Mouse (Mus musculus) midbrain, embryonic 12.5 days (tissue): ENCODE results near the gene Tmem8. TPM values are rescaled to one million over a fixed set of nuclear protein-coding genes. Genes with fewer than 3 reads are reported as not detected.

Experiments
- ATAC-seq: fragments of 200-750 bp; cut with Nextera tagmentation; 2 replicates; pipeline ENCODE4 v1.8.0; 2017; ENCODE audit warnings: low read depth, moderate TSS enrichment, moderate library complexity; ENCODE audit not compliant: low FRiP score
- H3K27ac ChIP-seq: fragments of 300-500 bp; sonication (generic); replicated peaks from 2 replicates; pipeline ENCODE4 v1.5.1; 2016; ENCODE audit warnings: mild to moderate bottlenecking
- H3K27me3 ChIP-seq: fragments of 300-500 bp; sonication (generic); 2 replicates; pipeline ENCODE4 v1.6.1; 2016; ENCODE audit warnings: mild to moderate bottlenecking
- H3K36me3 ChIP-seq: fragments of 300-500 bp; sonication (generic); 2 replicates; pipeline ENCODE4 v1.6.1; 2016
- H3K4me1 ChIP-seq: fragments of 300-500 bp; sonication (generic); 2 replicates; pipeline ENCODE4 v1.6.1; 2016
- H3K4me2 ChIP-seq: fragments of 300-500 bp; sonication (generic); replicated peaks from 2 replicates; pipeline ENCODE4 v1.6.1; 2016; ENCODE audit warnings: mild to moderate bottlenecking, moderate library complexity
- H3K4me3 ChIP-seq: fragments of 300-500 bp; sonication (generic); 2 replicates; pipeline ENCODE4 v1.5.1; 2016; ENCODE audit warnings: mild to moderate bottlenecking
- H3K9ac ChIP-seq: fragments of 300-500 bp; sonication (generic); replicated peaks from 2 replicates; pipeline ENCODE4 v1.6.1; 2016; ENCODE audit warnings: mild to moderate bottlenecking, moderate library complexity
- H3K9me3 ChIP-seq: fragments of 300-500 bp; sonication (generic); 2 replicates; pipeline ENCODE4 v1.6.1; 2016; ENCODE audit warnings: mild to moderate bottlenecking
- WGBS: fragments of 180-500 bp; shearing (Covaris S2); methylation state at CpG from one replicate; pipeline ENCODE4 v1.1.7; 2016; 5-methylcytosine and 5-hydroxymethylcytosine counted together
- polyA plus RNA-seq: library from polyadenylated mRNA; unstranded; fragments of >200 nt; fragmentation: Nextera tagmentation; extraction: Ambion mirVana; gene quantifications from 2 replicates; pipeline ENCODE4 v1.2.1, GENCODE M21; 2016

Gene Tmem8
- polyA plus RNA-seq: 2.1 and 2.9 TPM in 2 replicates

DNA sequence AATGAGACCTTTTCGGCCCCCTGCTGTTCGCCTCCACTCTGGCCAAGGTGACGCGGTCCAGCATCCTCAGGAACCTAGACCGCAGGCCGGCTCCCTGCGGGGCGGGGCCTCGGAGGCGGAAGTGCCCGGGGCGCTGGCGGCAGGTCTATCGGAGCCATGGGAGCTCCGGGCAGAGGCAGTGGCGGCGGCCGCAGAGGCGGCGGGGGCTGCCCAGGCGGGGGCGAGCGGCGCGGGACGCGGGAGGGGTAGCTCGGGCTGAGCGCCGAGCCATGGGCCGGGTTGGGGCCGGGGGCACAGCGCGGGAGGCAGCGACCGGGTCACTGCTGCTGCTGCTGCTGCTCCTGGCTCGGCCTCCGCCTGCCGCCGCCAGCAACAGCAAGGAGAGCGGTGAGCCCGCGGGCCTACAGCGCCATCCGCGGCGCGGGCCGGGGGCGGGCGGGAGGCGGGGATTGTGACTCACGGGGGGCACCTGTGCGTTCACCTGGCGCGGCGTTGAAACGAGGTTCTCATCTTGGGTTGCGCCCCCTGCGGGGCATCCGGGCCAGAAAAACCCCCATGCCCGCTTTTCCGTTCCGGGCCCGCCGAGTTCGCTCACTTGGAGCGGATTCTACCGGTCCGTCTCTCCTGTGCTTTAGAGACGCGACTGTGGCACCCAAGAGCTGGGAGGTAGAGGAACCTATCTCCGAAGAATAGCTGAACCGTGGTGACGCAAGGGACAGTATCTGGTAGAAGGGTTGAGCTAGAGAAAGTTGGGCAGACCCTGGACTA is at the start of gene Tmem8:
Tmem8 (plus strand) TSS at position 119 of the 768 bp plus-strand sequence.
- Histone ChIP-seq H3K27ac (0 out of 2 replicates have a peak within 1 kb of the TSS, but pooled peaks have one; percentile 15), H3K4me2 (peak within 1 kb of the TSS; percentile 97), H3K27me3 (peaks cover 86% of the 10 kb centered on the region), H3K9ac (peak within 1 kb of the TSS; percentile 85), H3K4me1 (peaks cover 21% of the 10 kb centered on the region), H3K4me3 (peak within 1 kb of the TSS; percentile 88), H3K36me3 (no peaks in the 10 kb centered on the region), H3K9me3 (no peaks in the 10 kb centered on the region)
- ATAC-seq: peak; percentile 74
- under 1% methylated on average over 68 of the region's 75 CpGs for WGBS

DNA sequence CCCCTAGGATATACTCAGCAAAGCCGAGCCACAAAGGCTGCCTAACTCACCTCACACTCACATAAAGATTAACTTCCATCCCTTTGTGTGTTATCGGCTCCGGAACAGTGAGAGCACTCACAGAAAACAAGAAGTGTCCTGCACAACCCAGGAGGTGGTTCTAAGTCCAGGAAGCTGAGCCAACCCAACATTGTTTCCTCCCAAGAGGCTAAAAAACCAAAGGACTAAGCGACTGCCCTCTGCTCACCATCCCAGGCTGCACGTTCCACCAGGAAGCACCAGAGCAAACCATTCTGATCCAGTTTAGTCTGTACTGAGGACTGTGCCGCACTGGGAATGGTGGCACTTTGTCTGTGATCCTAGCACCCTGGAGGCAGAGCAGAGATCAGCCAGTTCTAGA is 48.2 kb upstream of the Tmem8 start:
- no peaks in the 10 kb centered on the region for H3K9me3 ChIP-seq
- peaks cover 3% of the 10 kb centered on the region; the same call in 1 of the 2 replicates for H3K27me3 ChIP-seq
- peaks cover 32% of the 10 kb centered on the region for H3K36me3 ChIP-seq
- H3K4me2 ChIP-seq: peak overlapping the region; percentile 29; the same call in 1 of the 2 replicates
- H3K4me1 ChIP-seq: peaks cover 55% of the 10 kb centered on the region
- 79% methylated on average over 6 of the region's 6 CpGs for WGBS
- 0 out of 2 replicates have a peak overlapping the region, but pooled peaks have one; percentile 11 for H3K9ac ChIP-seq
- H3K27ac ChIP-seq: no peak overlapping the region
- 0 out of 2 replicates have a peak overlapping the region, but pooled peaks have one; percentile 4 for H3K4me3 ChIP-seq
- ATAC-seq: no peak

DNA sequence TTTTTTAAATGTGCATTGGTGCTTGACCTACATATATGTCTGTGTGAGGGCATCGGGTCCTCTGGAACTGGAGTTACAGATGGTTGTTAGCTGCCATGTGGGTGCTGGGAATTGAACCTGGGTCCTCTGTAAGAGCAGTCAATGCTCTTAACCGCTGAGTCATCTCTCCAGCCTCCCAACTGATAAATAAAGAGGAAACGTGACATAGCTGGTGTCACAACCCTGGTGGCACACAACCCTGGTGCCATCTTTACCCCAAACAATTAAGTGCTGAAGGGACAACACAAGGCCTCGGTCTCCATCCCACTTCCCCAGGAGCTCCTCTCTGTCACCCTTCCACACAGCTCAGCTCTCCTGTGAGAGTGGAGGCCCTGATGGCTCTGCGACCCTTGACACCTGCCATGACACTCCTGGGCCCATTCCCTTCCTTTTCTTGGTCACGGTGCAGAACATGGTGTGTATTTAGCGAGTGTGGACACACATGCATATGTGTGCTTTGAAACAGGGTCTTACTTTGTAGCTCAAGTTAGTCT is 46.5 kb upstream of the Tmem8 start:
- peaks cover 16% of the 10 kb centered on the region for H3K27me3 ChIP-seq
- H3K27ac ChIP-seq: no peak overlapping the region
- H3K4me1 ChIP-seq: peaks cover 56% of the 10 kb centered on the region
- WGBS: 92% methylated on average over 7 of the region's 7 CpGs
- H3K4me3 ChIP-seq: peak overlapping the region; percentile 90
- no peaks in the 10 kb centered on the region for H3K9me3 ChIP-seq
- ATAC-seq: no peak
- peaks cover 22% of the 10 kb centered on the region for H3K36me3 ChIP-seq
- H3K9ac ChIP-seq: peak overlapping the region; percentile 97
- peak overlapping the region; percentile 100 for H3K4me2 ChIP-seq

DNA sequence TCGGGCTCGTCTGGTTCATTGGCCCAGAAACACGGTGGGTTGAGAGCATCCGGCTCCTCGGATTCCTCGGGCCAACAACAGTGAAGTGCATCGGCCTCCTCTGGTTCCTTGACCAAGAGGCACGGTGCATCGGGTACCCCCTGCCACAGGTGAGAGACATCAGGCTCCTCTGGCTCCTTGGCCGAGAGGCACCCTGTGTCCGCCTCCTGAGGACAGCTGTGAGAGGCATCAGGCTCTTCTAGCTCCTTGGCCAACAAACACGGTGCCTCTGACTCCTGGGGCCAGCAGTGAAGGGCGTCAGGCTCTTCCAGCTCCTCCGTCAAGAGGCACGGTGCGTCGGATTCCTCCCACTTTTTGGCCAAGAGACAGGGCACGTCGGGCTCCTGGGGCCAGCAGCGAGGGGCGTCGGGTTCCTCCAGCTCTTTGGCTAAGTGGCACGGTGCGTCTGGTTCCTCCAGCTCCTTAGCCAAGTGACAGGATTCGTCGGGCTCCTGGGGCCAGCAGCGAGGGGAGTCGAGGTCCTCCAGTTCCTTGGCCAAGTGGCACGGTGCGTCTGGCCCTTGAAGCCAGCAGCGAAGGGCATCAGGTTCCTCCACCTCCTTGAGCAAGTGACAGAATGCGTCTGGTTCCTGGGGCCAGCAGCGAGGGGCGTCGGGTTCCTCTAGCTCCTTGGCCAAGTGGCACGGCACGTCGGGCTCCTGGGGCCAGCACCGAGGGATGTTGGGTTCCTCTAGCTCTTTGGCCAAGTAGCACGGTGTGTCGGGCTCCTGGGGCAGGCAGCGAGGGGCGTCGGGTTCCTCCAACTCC is 44.9 kb upstream of the Tmem8 start:
- H3K4me1 ChIP-seq: peaks cover 54% of the 10 kb centered on the region
- peak overlapping the region; percentile 97 for H3K9ac ChIP-seq
- peak overlapping the region; percentile 100 for H3K4me2 ChIP-seq
- H3K27me3 ChIP-seq: peaks cover 19% of the 10 kb centered on the region
- peaks cover 21% of the 10 kb centered on the region for H3K36me3 ChIP-seq
- H3K9me3 ChIP-seq: no peaks in the 10 kb centered on the region
- H3K27ac ChIP-seq: peak overlapping the region; percentile 90
- H3K4me3 ChIP-seq: peak overlapping the region; percentile 90
- WGBS: 2% methylated on average over 44 of the region's 44 CpGs
- ATAC-seq: 0 out of 2 replicates have a peak, but pooled peaks have one; percentile 5

DNA sequence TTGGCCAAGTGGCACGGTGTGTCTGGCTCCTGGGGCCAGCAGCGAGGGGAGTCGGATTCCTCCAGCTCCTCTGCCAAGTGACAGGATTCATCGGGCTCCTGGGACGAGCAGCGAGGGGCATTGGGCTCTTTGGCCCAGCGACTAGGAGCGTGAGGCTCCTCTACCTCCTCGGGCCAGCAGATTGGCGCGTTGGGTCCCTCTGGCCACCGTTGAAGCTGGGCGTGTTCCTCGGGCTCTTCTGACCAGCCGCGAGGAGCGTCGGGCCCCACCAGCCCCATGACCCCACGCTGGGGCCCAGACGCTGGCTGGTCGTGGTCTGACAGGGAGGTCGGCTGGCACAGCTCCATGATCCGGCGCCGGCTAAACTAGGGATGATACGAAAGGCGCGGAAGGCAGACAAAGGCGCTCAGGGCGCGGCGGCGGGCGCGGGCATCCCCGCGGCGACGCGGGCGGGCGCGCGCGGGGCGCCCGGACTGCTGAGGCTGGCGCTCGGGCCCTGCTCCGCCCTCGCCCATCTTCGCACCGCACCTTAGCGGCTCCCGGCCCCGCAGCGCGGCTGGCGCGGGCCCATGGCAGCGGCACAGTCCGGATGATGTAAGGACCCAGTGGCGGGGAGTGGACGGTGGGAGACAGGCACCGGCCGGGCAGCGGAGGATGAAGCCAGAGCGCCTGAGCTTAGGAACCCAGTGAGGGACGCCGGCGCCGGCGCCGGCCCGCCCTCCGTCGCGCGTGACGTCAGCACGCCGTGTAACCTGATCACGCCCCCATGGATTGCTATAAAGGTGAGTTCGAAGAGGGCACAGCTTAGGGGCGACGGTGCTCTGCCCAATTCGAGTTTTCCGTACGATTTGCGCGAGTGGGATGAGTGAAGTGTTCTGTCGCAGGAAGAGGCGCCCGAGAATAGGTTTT is 44.0 kb upstream of the Tmem8 start, which contains the start of gene Rab11fip3:
Rab11fip3 (minus strand) TSS at position 725 of the 909 bp plus-strand sequence.
- Histone ChIP-seq H3K4me1 (peaks cover 49% of the 10 kb centered on the region), H3K36me3 (peaks cover 15% of the 10 kb centered on the region), H3K4me3 (peak within 1 kb of the TSS; percentile 90), H3K9me3 (no peaks in the 10 kb centered on the region), H3K9ac (peak within 1 kb of the TSS; percentile 97), H3K27ac (peak within 1 kb of the TSS; percentile 90), H3K4me2 (peak within 1 kb of the TSS; percentile 100), H3K27me3 (peaks cover 19% of the 10 kb centered on the region)
- ATAC-seq: peak; percentile 92
- WGBS: under 1% methylated on average over 79 of the region's 94 CpGs

DNA sequence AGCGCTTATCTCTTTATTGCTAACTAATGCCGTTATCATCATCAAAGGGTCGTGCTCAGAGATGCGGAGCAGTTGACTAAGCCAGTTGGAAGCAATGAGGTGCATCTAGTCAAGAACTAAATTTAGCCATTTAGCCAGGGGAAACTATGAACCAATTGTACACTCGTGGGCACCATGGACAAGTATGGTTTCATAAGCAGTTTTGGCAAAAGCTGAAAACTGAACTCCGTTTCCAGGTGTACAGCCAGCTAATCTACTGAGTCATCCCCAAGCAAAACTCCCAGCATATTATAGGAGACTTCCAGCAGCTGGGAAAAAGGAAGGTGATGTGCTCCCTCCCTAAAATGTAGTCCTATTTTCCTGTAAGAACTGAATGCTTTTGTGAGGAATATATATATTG is 43.0 kb upstream of the Tmem8 start:
- H3K27ac ChIP-seq: no peak overlapping the region
- peaks cover 19% of the 10 kb centered on the region for H3K27me3 ChIP-seq
- no peaks in the 10 kb centered on the region for H3K9me3 ChIP-seq
- peaks cover 38% of the 10 kb centered on the region for H3K4me1 ChIP-seq
- ATAC-seq: no peak
- H3K9ac ChIP-seq: no peak overlapping the region
- peak overlapping the region; percentile 100 for H3K4me2 ChIP-seq
- H3K36me3 ChIP-seq: peaks cover 5% of the 10 kb centered on the region
- peak overlapping the region; percentile 90 for H3K4me3 ChIP-seq
- 45% methylated on average over 6 of the region's 6 CpGs for WGBS

DNA sequence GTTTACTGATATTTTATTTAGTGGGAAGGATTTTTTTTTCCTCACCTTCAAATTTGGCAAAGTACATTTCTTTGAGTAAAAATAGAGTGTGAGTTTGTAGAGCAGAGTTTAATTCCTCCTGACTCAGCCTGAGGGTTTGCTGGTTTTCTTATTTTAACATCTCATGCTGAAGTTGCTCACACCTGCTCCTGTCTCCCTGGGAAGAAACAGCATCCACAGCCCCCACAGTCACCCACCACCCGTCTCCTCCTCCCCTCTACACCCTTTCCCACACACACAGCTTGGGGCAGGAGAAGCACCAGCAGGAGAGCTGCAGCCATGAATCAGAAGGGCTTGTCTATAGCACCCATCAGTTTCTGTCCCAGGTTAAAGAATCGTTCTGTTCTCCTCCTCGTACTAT is 37.9 kb upstream of the Tmem8 start:
- no peaks in the 10 kb centered on the region for H3K9me3 ChIP-seq
- no peaks in the 10 kb centered on the region for H3K36me3 ChIP-seq
- H3K4me2 ChIP-seq: no peak overlapping the region
- no peak overlapping the region for H3K4me3 ChIP-seq
- no peak for ATAC-seq
- no peak overlapping the region for H3K9ac ChIP-seq
- peaks cover 12% of the 10 kb centered on the region for H3K27me3 ChIP-seq
- H3K27ac ChIP-seq: no peak overlapping the region
- WGBS: 71% methylated on average over 3 of the region's 3 CpGs
- H3K4me1 ChIP-seq: no peaks in the 10 kb centered on the region

DNA sequence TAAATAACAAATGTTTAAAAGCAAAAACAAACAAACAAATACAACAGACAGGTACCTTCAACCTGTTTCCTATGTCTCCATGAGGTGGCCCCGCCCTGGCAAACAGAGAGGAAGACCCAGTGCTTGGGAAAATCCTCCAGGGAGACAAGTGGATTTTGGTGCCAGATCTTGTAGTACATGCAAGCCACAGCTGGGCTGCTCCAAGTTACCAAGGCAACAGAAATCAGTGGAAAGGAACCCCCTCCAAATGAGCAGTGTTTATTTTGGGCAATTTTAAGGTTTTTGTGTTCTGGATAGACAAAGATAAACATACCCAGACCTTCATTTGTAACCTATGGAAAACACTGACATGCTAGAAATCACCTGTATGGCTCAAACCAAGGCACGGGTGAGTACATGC is 34.2 kb upstream of the Tmem8 start:
- 84% methylated on average over 2 of the region's 2 CpGs for WGBS
- H3K9ac ChIP-seq: no peak overlapping the region
- no peaks in the 10 kb centered on the region for H3K4me1 ChIP-seq
- H3K36me3 ChIP-seq: 0 out of 2 replicates have a peak, but pooled peaks cover 5% of the 10 kb centered on the region
- no peaks in the 10 kb centered on the region for H3K9me3 ChIP-seq
- H3K27me3 ChIP-seq: no peaks in the 10 kb centered on the region
- H3K27ac ChIP-seq: no peak overlapping the region
- H3K4me2 ChIP-seq: no peak overlapping the region
- no peak overlapping the region for H3K4me3 ChIP-seq
- no peak for ATAC-seq

DNA sequence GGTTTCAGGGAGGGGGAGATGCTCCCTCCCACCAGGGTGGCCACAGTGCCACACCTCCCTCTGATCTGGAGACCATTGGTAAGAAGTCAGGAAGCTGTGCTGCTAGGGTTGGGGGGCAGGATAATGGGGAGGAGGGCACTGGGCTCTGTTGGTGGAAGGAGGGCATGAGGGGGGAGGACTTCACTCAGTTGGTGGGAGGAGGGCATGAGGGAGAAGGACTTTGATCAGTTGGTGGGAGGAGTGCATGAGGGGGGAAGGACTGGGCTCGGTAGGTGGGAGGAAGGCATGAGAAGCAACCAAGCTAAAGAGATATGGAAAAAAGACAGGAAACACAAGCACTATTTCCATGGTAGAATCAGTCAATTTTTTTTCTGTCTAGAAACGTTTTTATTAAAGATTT is 32.2 kb upstream of the Tmem8 start:
- Histone ChIP-seq H3K36me3 (peaks cover 5% of the 10 kb centered on the region; the same call in 1 of the 2 replicates), H3K4me2 (no peak overlapping the region), H3K9ac (no peak overlapping the region), H3K4me3 (no peak overlapping the region), H3K4me1 (no peaks in the 10 kb centered on the region), H3K27ac (no peak overlapping the region), H3K9me3 (no peaks in the 10 kb centered on the region), H3K27me3 (no peaks in the 10 kb centered on the region)
- 41% methylated on average over 2 of the region's 2 CpGs for WGBS
- no peak for ATAC-seq

DNA sequence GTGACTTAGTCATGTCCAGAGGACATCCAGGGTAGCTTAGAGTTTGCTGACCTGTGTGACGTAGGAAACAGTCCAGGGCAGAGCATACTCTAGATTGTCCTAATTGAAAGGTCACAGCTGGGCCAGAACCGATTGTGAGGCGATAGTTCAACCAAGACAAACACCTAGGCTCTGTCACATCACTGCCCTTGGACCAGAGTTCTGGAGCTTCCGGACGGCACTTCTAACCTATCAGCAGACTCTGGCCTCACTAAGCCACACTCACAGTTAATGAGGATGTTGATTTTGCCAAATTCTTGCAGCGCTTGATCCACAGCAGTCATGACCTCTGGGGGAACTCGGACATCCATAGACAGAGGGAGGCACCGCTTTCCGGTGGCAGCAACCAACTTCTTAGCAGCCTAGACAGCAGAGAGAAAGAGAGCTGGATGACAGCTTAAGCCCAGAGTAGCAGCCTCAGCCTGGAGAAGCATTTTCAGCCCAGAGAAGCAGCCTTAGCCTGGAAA is 26.0 kb upstream of the Tmem8 start:
- peaks cover 6% of the 10 kb centered on the region for H3K4me1 ChIP-seq
- no peak overlapping the region for H3K9ac ChIP-seq
- H3K27ac ChIP-seq: no peak overlapping the region
- no peaks in the 10 kb centered on the region for H3K9me3 ChIP-seq
- H3K4me2 ChIP-seq: no peak overlapping the region
- no peaks in the 10 kb centered on the region for H3K27me3 ChIP-seq
- 87% methylated on average over 9 of the region's 9 CpGs for WGBS
- no peak overlapping the region for H3K4me3 ChIP-seq
- no peak for ATAC-seq
- H3K36me3 ChIP-seq: peaks cover 7% of the 10 kb centered on the region
